Mouse (Mus musculus) lung, embryonic 16.5 days (tissue): ENCODE measurements around the gene Slc15a5. TPM values are rescaled to one million over a fixed set of nuclear protein-coding genes. Genes with fewer than 3 reads are reported as not detected.

Source experiments
- ATAC-seq: fragments of 200-750 bp; cut with Nextera tagmentation; 2 replicates; pipeline ENCODE4 v1.8.0; 2017; ENCODE audit warnings: low read depth, mild to moderate bottlenecking, moderate library complexity
- H3K27ac ChIP-seq: fragments of 300-500 bp; sonication (generic); 2 replicates; pipeline ENCODE4 v1.5.1; 2014; ENCODE audit warnings: mild to moderate bottlenecking, control low read depth, low read length
- H3K27me3 ChIP-seq: fragments of 300-500 bp; sonication (generic); 2 replicates; pipeline ENCODE4 v1.6.1; 2014; ENCODE audit warnings: low read depth, low read length, mixed read lengths; ENCODE audit not compliant: control insufficient read depth, insufficient read depth
- H3K36me3 ChIP-seq: fragments of 300-500 bp; sonication (generic); 2 replicates; pipeline ENCODE4 v1.6.1; 2014; ENCODE audit warnings: low read length; ENCODE audit not compliant: control insufficient read depth, insufficient read depth
- H3K4me1 ChIP-seq: fragments of 300-500 bp; sonication (generic); replicated peaks from 2 replicates; pipeline ENCODE4 v1.6.1; 2014; ENCODE audit warnings: low read length, mixed read lengths; ENCODE audit not compliant: control insufficient read depth, insufficient read depth
- H3K4me2 ChIP-seq: fragments of 300-500 bp; sonication (generic); 2 replicates; pipeline ENCODE4 v1.6.1; 2014; ENCODE audit warnings: low read depth, low read length, control low read depth
- H3K4me3 ChIP-seq: fragments of 300-500 bp; sonication (generic); 2 replicates; pipeline ENCODE4 v1.5.1; 2014; ENCODE audit warnings: mild to moderate bottlenecking, low read length, control low read depth
- H3K9ac ChIP-seq: fragments of 300-500 bp; sonication (generic); 2 replicates; pipeline ENCODE4 v1.6.1; 2014; ENCODE audit warnings: low read length, control low read depth
- H3K9me3 ChIP-seq: fragments of 300-500 bp; sonication (generic); 2 replicates; pipeline ENCODE4 v1.6.1; 2016; ENCODE audit warnings: low read length; ENCODE audit not compliant: control insufficient read depth
- WGBS: fragments of 180-500 bp; shearing (Covaris S2); extraction: QIAGEN DNeasy Blood & Tissue Kit; methylation state at CpG from one replicate; pipeline ENCODE4 v1.1.7; 2014; 5-methylcytosine and 5-hydroxymethylcytosine counted together
- polyA plus RNA-seq: library from polyadenylated mRNA; unstranded; fragments of >200 nt; fragmentation: Nextera tagmentation; extraction: Ambion mirVana; gene quantifications from 2 replicates; pipeline ENCODE4 v1.2.1, GENCODE M21; 2015

Gene Slc15a5
- polyA plus RNA-seq, 1 experiment from 2014 or later: not detected

DNA sequence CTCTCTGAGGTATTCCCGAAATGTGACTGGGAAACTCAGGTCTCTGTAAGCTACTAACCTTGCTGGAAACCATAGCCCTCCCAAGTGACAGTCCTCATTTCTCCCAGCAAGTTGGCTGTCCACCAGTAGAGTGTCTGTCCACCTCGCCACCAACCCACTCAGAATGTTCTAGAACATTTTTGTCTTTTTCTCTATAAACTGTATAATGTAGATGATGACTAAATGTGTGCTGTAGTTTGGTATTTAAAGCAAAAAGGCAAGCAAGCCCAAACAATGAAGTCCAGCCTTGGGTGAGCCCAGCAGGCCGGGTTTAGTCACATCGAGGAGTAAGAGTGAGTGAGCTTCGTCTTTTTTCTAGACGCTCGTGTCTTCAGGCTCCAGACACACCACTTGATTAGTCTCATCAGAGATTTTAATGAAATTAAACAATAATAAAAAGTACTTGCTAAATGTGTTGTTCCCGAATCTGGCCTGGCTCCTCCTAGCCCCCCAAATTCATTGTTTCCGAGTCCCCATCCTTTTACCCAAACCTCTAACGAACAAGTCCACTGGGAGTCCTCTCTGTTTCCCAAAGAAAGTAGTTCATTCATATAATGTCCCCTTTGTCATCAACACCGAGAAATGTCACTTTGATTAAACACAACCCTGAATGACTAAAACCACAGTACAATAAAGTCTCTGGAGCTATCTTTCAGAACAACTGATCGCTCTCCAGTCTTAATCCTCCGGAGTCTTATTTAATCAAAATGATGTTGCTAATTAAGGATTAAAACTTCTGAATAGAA lies 8.8 kb downstream of the Slc15a5 start:
- Histone ChIP-seq H3K9ac (no peak overlapping the region), H3K4me1 (no peaks in the 10 kb centered on the region), H3K27me3 (no peaks in the 10 kb centered on the region), H3K27ac (no peak overlapping the region), H3K4me3 (no peak overlapping the region), H3K36me3 (no peaks in the 10 kb centered on the region), H3K9me3 (no peaks in the 10 kb centered on the region), H3K4me2 (no peak overlapping the region)
- ATAC-seq: no peak
- 82% methylated on average over 13 of the region's 13 CpGs for WGBS

GRCm38 (mm10) chr6:138069921-138070320 lies 9.8 kb downstream of the Slc15a5 start:
- H3K27me3 ChIP-seq: no peaks in the 10 kb centered on the region
- no peak overlapping the region for H3K27ac ChIP-seq
- no peaks in the 10 kb centered on the region for H3K4me1 ChIP-seq
- ATAC-seq: no peak
- no peak overlapping the region for H3K4me2 ChIP-seq
- H3K9me3 ChIP-seq: no peaks in the 10 kb centered on the region
- whole genome bisulfite sequencing: 86% methylated on average over 10 of the region's 10 CpGs
- H3K36me3 ChIP-seq: no peaks in the 10 kb centered on the region
- H3K9ac ChIP-seq: no peak overlapping the region
- H3K4me3 ChIP-seq: no peak overlapping the region

GRCm38 (mm10) chr6:138055572-138055971 lies 24.1 kb downstream of the Slc15a5 start:
- Histone ChIP-seq H3K4me2 (no peak overlapping the region), H3K4me3 (no peak overlapping the region), H3K9me3 (no peaks in the 10 kb centered on the region), H3K27ac (no peak overlapping the region), H3K36me3 (no peaks in the 10 kb centered on the region), H3K27me3 (no peaks in the 10 kb centered on the region), H3K4me1 (no peaks in the 10 kb centered on the region), H3K9ac (no peak overlapping the region)
- ATAC-seq: no peak
- 24% methylated on average over 15 of the region's 15 CpGs for WGBS

DNA sequence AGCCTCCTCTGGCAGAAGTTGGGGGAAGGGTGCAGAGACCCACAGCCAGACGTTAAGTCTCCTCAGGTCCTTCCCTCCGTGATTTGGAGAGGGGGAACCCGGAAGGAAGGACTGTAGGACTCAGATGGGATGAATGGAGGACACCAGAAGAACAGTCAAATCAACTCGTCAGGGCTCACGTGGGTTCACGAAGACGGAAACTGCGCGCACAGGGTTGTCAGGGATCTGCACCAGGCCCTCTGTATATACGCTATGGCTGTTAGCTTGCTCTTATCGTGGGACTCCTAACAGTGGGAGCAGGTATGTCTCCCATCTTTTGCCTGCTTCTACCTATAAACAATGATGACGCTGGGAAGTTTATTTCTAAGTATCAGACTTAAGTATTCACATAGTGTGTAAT lies 24.8 kb downstream of the Slc15a5 start:
- 74% methylated on average over 12 of the region's 12 CpGs for WGBS
- Histone ChIP-seq H3K36me3 (no peaks in the 10 kb centered on the region), H3K4me1 (no peaks in the 10 kb centered on the region), H3K27me3 (no peaks in the 10 kb centered on the region), H3K9ac (no peak overlapping the region), H3K27ac (no peak overlapping the region), H3K4me3 (no peak overlapping the region), H3K9me3 (no peaks in the 10 kb centered on the region), H3K4me2 (no peak overlapping the region)
- ATAC-seq: no peak

DNA sequence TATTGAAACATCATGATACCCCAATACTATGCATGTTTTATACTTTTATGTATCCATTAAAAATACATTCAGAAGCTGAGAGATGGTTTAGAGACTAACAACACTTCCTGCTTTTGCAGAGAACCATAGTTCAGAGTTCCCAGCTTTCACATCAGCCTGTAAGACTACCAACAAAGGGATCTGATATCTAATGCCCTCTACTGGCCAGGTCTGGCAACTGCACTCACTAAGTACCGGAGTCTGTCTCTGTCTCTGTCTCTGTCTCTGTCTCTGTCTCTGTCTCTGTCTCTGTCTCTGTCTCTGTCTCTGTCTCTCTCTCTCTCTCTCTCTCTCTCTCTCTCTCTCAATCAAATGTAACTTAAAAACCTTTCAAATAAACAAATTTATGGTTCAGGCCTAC lies 25.6 kb downstream of the Slc15a5 start:
- Histone ChIP-seq H3K36me3 (no peaks in the 10 kb centered on the region), H3K4me2 (no peak overlapping the region), H3K4me1 (no peaks in the 10 kb centered on the region), H3K27ac (no peak overlapping the region), H3K4me3 (no peak overlapping the region), H3K9me3 (no peaks in the 10 kb centered on the region), H3K27me3 (no peaks in the 10 kb centered on the region), H3K9ac (no peak overlapping the region)
- 57% methylated on average over 1 of the region's 1 CpGs for whole genome bisulfite sequencing
- no peak for ATAC-seq

DNA sequence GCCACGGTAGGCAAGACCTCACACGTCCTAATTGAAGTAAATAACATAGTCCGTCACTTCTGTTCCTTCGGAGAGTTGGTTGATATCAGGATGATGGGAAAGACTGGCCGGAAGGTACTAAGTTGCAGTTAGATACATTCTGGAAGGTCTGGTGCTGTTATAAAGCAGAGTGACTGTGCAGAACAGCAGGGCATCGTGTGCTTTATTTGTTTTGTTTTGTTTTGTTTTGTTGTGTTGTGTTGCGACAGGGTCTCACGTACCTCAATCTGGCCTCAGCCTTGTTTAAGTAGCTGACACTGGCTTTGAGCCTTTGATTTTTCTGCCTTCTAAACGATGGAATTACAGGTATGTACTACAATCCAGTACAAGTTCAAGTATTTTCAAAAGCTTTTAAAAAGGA lies 26.0 kb downstream of the Slc15a5 start:
- Histone ChIP-seq H3K4me1 (no peaks in the 10 kb centered on the region), H3K27ac (no peak overlapping the region), H3K4me2 (no peak overlapping the region), H3K9ac (no peak overlapping the region), H3K36me3 (no peaks in the 10 kb centered on the region), H3K4me3 (no peak overlapping the region), H3K9me3 (no peaks in the 10 kb centered on the region), H3K27me3 (no peaks in the 10 kb centered on the region)
- ATAC-seq: no peak
- WGBS: 86% methylated on average over 9 of the region's 9 CpGs

DNA sequence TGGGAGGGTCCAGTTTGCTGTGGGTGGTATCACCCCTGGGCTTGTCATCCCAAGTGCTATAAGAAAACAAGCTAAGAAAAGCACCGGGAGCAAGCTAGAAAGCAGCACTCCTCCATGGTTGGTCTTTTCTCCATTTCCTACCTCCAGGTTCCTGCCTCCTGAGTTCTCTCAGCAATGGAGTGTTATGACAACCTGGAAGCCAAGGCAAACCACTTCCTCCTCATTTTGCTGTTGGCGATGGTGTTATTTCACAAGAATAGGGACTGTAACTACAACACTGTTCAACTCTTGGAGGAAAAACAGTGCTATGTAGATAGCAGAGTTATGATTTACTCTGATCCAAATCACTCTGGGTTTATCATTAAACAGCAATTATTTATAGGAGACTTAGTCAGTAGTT lies 34.4 kb downstream of the Slc15a5 start:
- Histone ChIP-seq H3K9me3 (peaks cover 6% of the 10 kb centered on the region; the same call in 1 of the 2 replicates), H3K27ac (no peak overlapping the region), H3K4me3 (no peak overlapping the region), H3K9ac (no peak overlapping the region), H3K36me3 (no peaks in the 10 kb centered on the region), H3K4me1 (no peaks in the 10 kb centered on the region), H3K27me3 (no peaks in the 10 kb centered on the region), H3K4me2 (no peak overlapping the region)
- ATAC-seq: no peak
- 90% methylated on average over 2 of the region's 2 CpGs for WGBS

GRCm38 (mm10) chr6:138042891-138043290 lies 36.8 kb downstream of the Slc15a5 start:
- Histone ChIP-seq H3K9me3 (peaks cover 6% of the 10 kb centered on the region; the same call in 1 of the 2 replicates), H3K4me1 (no peaks in the 10 kb centered on the region), H3K9ac (no peak overlapping the region), H3K27me3 (no peaks in the 10 kb centered on the region), H3K27ac (no peak overlapping the region), H3K4me3 (no peak overlapping the region), H3K4me2 (no peak overlapping the region), H3K36me3 (no peaks in the 10 kb centered on the region)
- no peak for ATAC-seq
- WGBS: 93% methylated on average over 5 of the region's 5 CpGs

DNA sequence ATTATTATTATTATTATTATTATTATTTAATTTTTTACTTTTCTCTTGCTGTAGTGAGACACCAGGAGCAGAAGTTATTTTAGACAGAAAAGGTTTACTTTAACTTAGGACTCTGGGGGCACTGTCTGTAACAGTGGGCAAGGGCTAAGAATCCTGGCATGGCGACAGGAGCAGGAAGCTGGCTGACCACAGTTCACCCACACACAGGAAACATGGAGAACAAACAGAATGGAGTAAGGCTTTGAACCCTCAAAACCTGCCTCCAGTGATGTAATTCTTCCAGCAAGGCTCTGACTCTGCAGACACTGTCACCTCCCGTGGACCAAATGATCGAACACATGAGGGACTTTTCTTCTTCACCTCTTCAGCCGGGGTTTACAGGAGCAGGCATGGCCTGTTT lies 37.9 kb downstream of the Slc15a5 start:
- Histone ChIP-seq H3K9me3 (peaks cover 8% of the 10 kb centered on the region; the same call in 1 of the 2 replicates), H3K4me1 (no peaks in the 10 kb centered on the region), H3K27me3 (no peaks in the 10 kb centered on the region), H3K4me3 (no peak overlapping the region), H3K9ac (no peak overlapping the region), H3K27ac (no peak overlapping the region), H3K36me3 (no peaks in the 10 kb centered on the region), H3K4me2 (no peak overlapping the region)
- 75% methylated on average over 4 of the region's 4 CpGs for WGBS
- ATAC-seq: no peak
